In genomic region chr6:65043241-65043640, GRCm38 (mm10) we compare ENCODE assay signal across 8 mouse cellular contexts. TPM values are rescaled to one million over a fixed set of nuclear protein-coding genes. Genes with fewer than 3 reads are reported as not detected.
DNase-seq lines count a peak whose midpoint lies in the region; ATAC-seq and TF ChIP-seq lines count a peak whose summit lies in the region.

No protein-coding gene starts in this region.

- no peak for TF ChIP-seq RAD21 in CH12.LX (IDR thresholded peaks at IDR 0.05; ENCODE audit: low read depth, low read length)

- no peak for ATAC-seq in heart, embryonic 11.5 days (replicated peaks; ENCODE audit: insufficient number of reproducible peaks, low FRiP score, low TSS enrichment)
- peak; percentile 1; the same call in 1 of the 2 replicates for ATAC-seq in forebrain, embryonic 11.5 days (replicated peaks; ENCODE audit: low FRiP score)
- ATAC-seq in liver, embryonic 11.5 days (replicated peaks; ENCODE audit: low FRiP score) = no peak; the same call in 1 of the 2 replicates
- no peak for ATAC-seq in stomach, embryonic 16.5 days (ENCODE audit: insufficient read depth, low FRiP score)

- 16% methylated on average over 7 of the region's 7 CpGs for WGBS in heart, embryonic 11.5 days (ENCODE audit: insufficient replicate concordance)
- WGBS in forebrain, embryonic 11.5 days = 11% methylated on average over 7 of the region's 7 CpGs
- WGBS in liver, embryonic 11.5 days = 14% methylated on average over 7 of the region's 7 CpGs
- 9% methylated on average over 7 of the region's 7 CpGs for WGBS in stomach, embryonic 16.5 days

- no peaks in the 10 kb centered on the region for H3K9me3 ChIP-seq in heart, embryonic 11.5 days (replicated peaks; ENCODE audit: control insufficient read depth, low read length)
- peaks cover 3% of the 10 kb centered on the region for H3K9me3 ChIP-seq in CH12.LX (replicated peaks; ENCODE audit: low read length)
- no peaks in the 10 kb centered on the region; the same call in 1 of the 2 replicates for H3K9me3 ChIP-seq in forebrain, embryonic 11.5 days (ENCODE audit: control insufficient read depth, low read length)
- no peaks in the 10 kb centered on the region for H3K9me3 ChIP-seq in liver, embryonic 11.5 days (ENCODE audit: control insufficient read depth, low read length)
- no peaks in the 10 kb centered on the region for H3K9me3 ChIP-seq in stomach, embryonic 16.5 days (replicated peaks; ENCODE audit: control insufficient read depth, low read length)

- H3K4me1 ChIP-seq in heart, embryonic 11.5 days (ENCODE audit: control insufficient read depth, insufficient read depth, low read length) = peaks cover 3% of the 10 kb centered on the region; the same call in 1 of the 2 replicates
- H3K4me1 ChIP-seq in CH12.LX (ENCODE audit: control insufficient read depth in 1 of 2, insufficient read depth in 2 of 2) = peaks cover 3 to 14% of the 10 kb centered on the region in 2 experiments; a peak in 3 of 4 replicates
- peaks cover 2% of the 10 kb centered on the region; the same call in 1 of the 2 replicates for H3K4me1 ChIP-seq in forebrain, embryonic 11.5 days (replicated peaks; ENCODE audit: control insufficient read depth, insufficient read depth, low read length)
- no peaks in the 10 kb centered on the region for H3K4me1 ChIP-seq in liver, embryonic 11.5 days (replicated peaks; ENCODE audit: control insufficient read depth, insufficient read depth, low read length)
- H3K4me1 ChIP-seq in stomach, embryonic 16.5 days (ENCODE audit: control insufficient read depth, insufficient read depth, low read length) = peaks cover 8% of the 10 kb centered on the region; the same call in 1 of the 2 replicates

- DNase-seq in heart, postnatal 4 days = no peak
- no peak for DNase-seq in CH12.LX (ENCODE audit: extremely low read depth)
- no peak for DNase-seq in forebrain, embryonic 11.5 days (ENCODE audit: low spot score)
- DNase-seq in liver, embryonic 11.5 days (ENCODE audit: low spot score) = no peak
- no peak for DNase-seq in left cerebral cortex, postnatal 36 days (ENCODE audit: low spot score in 2 of 2)
- no peak for DNase-seq in right cerebral cortex, postnatal 14 days

- H3K4me2 ChIP-seq in heart, embryonic 11.5 days = peak overlapping the region; percentile 86
- H3K4me2 ChIP-seq in CH12.LX (ENCODE audit: insufficient read depth, low read depth, poor library complexity, severe bottlenecking) = peak overlapping the region; percentile 79
- H3K4me2 ChIP-seq in forebrain, embryonic 11.5 days (ENCODE audit: low read depth, low read length, severe bottlenecking) = peak overlapping the region; percentile 72
- H3K4me2 ChIP-seq in liver, embryonic 11.5 days = peak overlapping the region; percentile 69
- peak overlapping the region; percentile 74 for H3K4me2 ChIP-seq in stomach, embryonic 16.5 days (ENCODE audit: low read depth, low read length)

- H3K36me3 ChIP-seq in heart, embryonic 11.5 days (ENCODE audit: control insufficient read depth, insufficient read depth, low read length) = peaks cover 14% of the 10 kb centered on the region
- peaks cover 15 to 33% of the 10 kb centered on the region in 2 experiments for H3K36me3 ChIP-seq in CH12.LX (replicated peaks in 1 of 2; ENCODE audit: control insufficient read depth in 1 of 2, insufficient read depth in 1 of 2, low read length in 1 of 2)
- H3K36me3 ChIP-seq in forebrain, embryonic 11.5 days (ENCODE audit: control insufficient read depth, insufficient read depth, low read length) = peaks cover 20% of the 10 kb centered on the region
- H3K36me3 ChIP-seq in liver, embryonic 11.5 days (ENCODE audit: control insufficient read depth, insufficient read depth, low read length) = peaks cover 17% of the 10 kb centered on the region
- H3K36me3 ChIP-seq in stomach, embryonic 16.5 days (ENCODE audit: control insufficient read depth, insufficient read depth, low read length) = peaks cover 21% of the 10 kb centered on the region

- H3K27me3 ChIP-seq in heart, embryonic 11.5 days (ENCODE audit: control insufficient read depth, insufficient read depth, low read length) = no peaks in the 10 kb centered on the region
- no peaks in the 10 kb centered on the region for H3K27me3 ChIP-seq in CH12.LX (replicated peaks)
- no peaks in the 10 kb centered on the region for H3K27me3 ChIP-seq in forebrain, embryonic 11.5 days (ENCODE audit: control insufficient read depth, insufficient read depth, low read length)
- H3K27me3 ChIP-seq in liver, embryonic 11.5 days (replicated peaks; ENCODE audit: control insufficient read depth, insufficient read depth, low read length) = no peaks in the 10 kb centered on the region
- no peaks in the 10 kb centered on the region for H3K27me3 ChIP-seq in stomach, embryonic 16.5 days (ENCODE audit: control insufficient read depth, insufficient read depth, low read length)

- intact Hi-C loops in left cerebral cortex, postnatal 36 days (cut with DNase I) = no loop called here

- peak overlapping the region; percentile 99 for H3K9ac ChIP-seq in heart, embryonic 11.5 days (ENCODE audit: low read depth, low read length)
- H3K9ac ChIP-seq in CH12.LX (ENCODE audit: insufficient read depth, low read depth) = peak overlapping the region; percentile 87
- H3K9ac ChIP-seq in forebrain, embryonic 11.5 days (ENCODE audit: low read length) = peak overlapping the region; percentile 99
- peak overlapping the region; percentile 94 for H3K9ac ChIP-seq in liver, embryonic 11.5 days (ENCODE audit: low read depth, low read length)
- H3K9ac ChIP-seq in stomach, embryonic 16.5 days (ENCODE audit: low read length) = peak overlapping the region; percentile 99

- peak overlapping the region; percentile 87 for H3K4me3 ChIP-seq in heart, embryonic 11.5 days (ENCODE audit: low read depth, low read length)
- peak overlapping the region; percentile 38 to 87 (median 83) for H3K4me3 ChIP-seq in CH12.LX (replicated peaks in 1 of 3; ENCODE audit: low read depth in 2 of 3, low read length in 2 of 3, poor library complexity in 1 of 3)
- H3K4me3 ChIP-seq in forebrain, embryonic 11.5 days (ENCODE audit: low read depth, low read length) = peak overlapping the region; percentile 81
- H3K4me3 ChIP-seq in liver, embryonic 11.5 days (ENCODE audit: low read depth, low read length) = peak overlapping the region; percentile 82
- H3K4me3 ChIP-seq in stomach, embryonic 16.5 days (replicated peaks; ENCODE audit: low read length) = peak overlapping the region; percentile 82

- peaks cover 9% of the 10 kb centered on the region for H3K79me2 ChIP-seq in CH12.LX (replicated peaks; ENCODE audit: control insufficient read depth, extremely low read depth, insufficient read depth, poor library complexity, severe bottlenecking)

- in situ Hi-C loops in CH12.LX (cut with MboI; ENCODE audit: low pct_ligation_motif_present, low pct_unique_long_range_greater_than_20kb, low sequenced_read_pairs) = no loop called here

- TF ChIP-seq CTCF in CH12.LX (conservative IDR thresholded peaks at IDR 0.05 in 1 of 2, IDR thresholded peaks at IDR 0.05 in 1 of 2; ENCODE audit: low read depth in 2 of 2, low read length in 2 of 2) = no peak

- no peak for TF ChIP-seq EP300 in CH12.LX (IDR thresholded peaks at IDR 0.05; ENCODE audit: low read length)

- dilution Hi-C loops in CH12.LX (cut with MboI; ENCODE audit: extremely low pct_ligation_motif_present, extremely low pct_unique_long_range_greater_than_20kb, low sequenced_read_pairs) = no loop called here

- no peak for TF ChIP-seq POLR2A in CH12.LX (IDR thresholded peaks at IDR 0.05; ENCODE audit: low read depth, low read length)

- H3K27ac ChIP-seq in heart, embryonic 11.5 days (ENCODE audit: low read depth, low read length) = peak overlapping the region; percentile 93
- H3K27ac ChIP-seq in CH12.LX (ENCODE audit: insufficient read depth, low read depth) = 0 out of 2 replicates have a peak overlapping the region, but pooled peaks have one; percentile 6
- peak overlapping the region; percentile 96 for H3K27ac ChIP-seq in forebrain, embryonic 11.5 days (ENCODE audit: low read depth, low read length)
- 0 out of 2 replicates have a peak overlapping the region, but pooled peaks have one; percentile 83 for H3K27ac ChIP-seq in liver, embryonic 11.5 days (ENCODE audit: low read depth, low read length)
- H3K27ac ChIP-seq in stomach, embryonic 16.5 days (ENCODE audit: low read length) = peak overlapping the region; percentile 95

TF ChIP-seq in CH12.LX, 34 proteins besides CTCF, POLR2A, EP300 and RAD21:
- TF ChIP-seq SMC3 (IDR thresholded peaks at IDR 0.05; ENCODE audit: low read depth, low read length) (no peak), ZNF384 (IDR thresholded peaks at IDR 0.05; ENCODE audit: low read depth, low read length) (no peak), ELF1 (IDR thresholded peaks at IDR 0.05; ENCODE audit: low read depth, low read length) (no peak), GABPA (IDR thresholded peaks at IDR 0.05; ENCODE audit: insufficient replicate concordance, low read depth, low read length) (no peak), USF1 (IDR thresholded peaks at IDR 0.05; ENCODE audit: low read depth, low read length) (no peak), MAZ (IDR thresholded peaks at IDR 0.05; ENCODE audit: low read depth, low read length) (no peak), RCOR1 (conservative IDR thresholded peaks at IDR 0.05; ENCODE audit: low read depth, low read length) (no peak), MXI1 (IDR thresholded peaks at IDR 0.05; ENCODE audit: low read depth, low read length) (no peak), ZKSCAN1 (IDR thresholded peaks at IDR 0.05; ENCODE audit: borderline replicate concordance, low read depth, low read length) (no peak), POLR2AphosphoS2 (IDR thresholded peaks at IDR 0.05; ENCODE audit: low read depth, low read length) (no peak), UBTF (IDR thresholded peaks at IDR 0.05; ENCODE audit: low read depth, low read length) (no peak), MAX (IDR thresholded peaks at IDR 0.05; ENCODE audit: low read length) (no peak), NELFE (IDR thresholded peaks at IDR 0.05; ENCODE audit: low read depth, low read length) (no peak), CHD2 (IDR thresholded peaks at IDR 0.05; ENCODE audit: low read length) (no peak), HCFC1 (IDR thresholded peaks at IDR 0.05; ENCODE audit: low read depth, low read length) (no peak), PAX5 (IDR thresholded peaks at IDR 0.05; ENCODE audit: low read length) (no peak)

RNA-seq across cellular contexts. Expression of gene Smarcad1, which starts 0.9 kb away (rescaled TPM):
- 52.7 and 68.1 TPM in 2 replicates for polyA plus RNA-seq in heart, embryonic 11.5 days (2014; fragmentation: Nextera tagmentation; extraction: Ambion mirVana)
- 10 to 100 TPM; 35.9 to 41.7 TPM for total RNA-seq in heart, postnatal 4 days (2021)
- 30.2 and 37.2 TPM in 2 replicates for total RNA-seq in CH12.LX (2012; rRNA removed)
- total RNA-seq in CH12.LX (2014; rRNA removed) = 51.3 and 57.4 TPM in 2 replicates
- 39.8 and 43.9 TPM in 2 replicates for polyA plus RNA-seq in CH12.LX (2012; ENCODE audit: insufficient read length, low read depth)
- polyA plus RNA-seq in forebrain, embryonic 11.5 days (2014; fragmentation: Nextera tagmentation; extraction: Ambion mirVana) = 119 and 133 TPM in 2 replicates
- 49.5 and 52.2 TPM in 2 replicates for polyA plus RNA-seq in liver, embryonic 11.5 days (2014; fragmentation: Nextera tagmentation; extraction: Ambion mirVana)
- polyA plus RNA-seq in stomach, embryonic 16.5 days (2015; fragmentation: Nextera tagmentation; extraction: Ambion mirVana) = 38.0 and 44.6 TPM in 2 replicates
- 10 to 100 TPM; 31.4 to 46.5 TPM for total RNA-seq in left cerebral cortex, postnatal 36 days (2021)

Comparison
In these comparisons a context has a peak if more than half of its experiments do, and no peak if none do; other contexts are left out.
1. H3K27ac ChIP-seq: peak in every context shown above with its lines; median percentile 96 in forebrain, embryonic 11.5 days; 95 in stomach, embryonic 16.5 days; 93 in heart, embryonic 11.5 days; 83 in liver, embryonic 11.5 days; 6 in CH12.LX.